Mouse (Mus musculus) limb, embryonic 11.5 days (tissue): ENCODE data around the gene Peli1. TPM values are rescaled to one million over a fixed set of nuclear protein-coding genes. Genes with fewer than 3 reads are reported as not detected.

ENCODE experiments used
- ATAC-seq: fragments of 200-750 bp; cut with Nextera tagmentation; 2 replicates; pipeline ENCODE4 v1.8.0; 2017; ENCODE audit warnings: low read depth; ENCODE audit not compliant: insufficient number of reproducible peaks, low FRiP score, low TSS enrichment
- DNase-seq: peaks from one replicate; pipeline ENCODE4 v3.0.0-alpha.2; 2015; ENCODE audit warnings: low spot score
- H3K27ac ChIP-seq: fragments of 300-500 bp; sonication (generic); replicated peaks from 2 replicates; pipeline ENCODE4 v1.5.1; 2014; ENCODE audit warnings: low read depth, mild to moderate bottlenecking, low read length
- H3K27me3 ChIP-seq: fragments of 300-500 bp; sonication (generic); 2 replicates; pipeline ENCODE4 v1.6.1; 2014; ENCODE audit warnings: mild to moderate bottlenecking, low read length, mixed read lengths; ENCODE audit not compliant: control insufficient read depth, insufficient read depth
- H3K36me3 ChIP-seq: fragments of 300-500 bp; sonication (generic); 2 replicates; pipeline ENCODE4 v1.6.1; 2014; ENCODE audit warnings: mild to moderate bottlenecking, low read length, moderate library complexity, mixed read lengths; ENCODE audit not compliant: control insufficient read depth, insufficient read depth
- H3K4me1 ChIP-seq: fragments of 300-500 bp; sonication (generic); 2 replicates; pipeline ENCODE4 v1.6.1; 2014; ENCODE audit warnings: low read length, mixed read lengths; ENCODE audit not compliant: control insufficient read depth, insufficient read depth
- H3K4me2 ChIP-seq: fragments of 300-500 bp; sonication (generic); 2 replicates; pipeline ENCODE4 v1.6.1; 2014; ENCODE audit warnings: low read depth, mild to moderate bottlenecking, moderate library complexity; ENCODE audit not compliant: severe bottlenecking
- H3K4me3 ChIP-seq: fragments of 300-500 bp; sonication (generic); 2 replicates; pipeline ENCODE4 v1.5.1; 2014; ENCODE audit warnings: low read depth, low read length
- H3K9ac ChIP-seq: fragments of 300-500 bp; sonication (generic); 2 replicates; pipeline ENCODE4 v1.6.1; 2014; ENCODE audit warnings: mild to moderate bottlenecking, low read length
- H3K9me3 ChIP-seq: fragments of 300-500 bp; sonication (generic); 2 replicates; pipeline ENCODE4 v1.6.1; 2016; ENCODE audit warnings: low read length; ENCODE audit not compliant: control insufficient read depth
- WGBS: fragments of 180-500 bp; shearing (Covaris S2); extraction: QIAGEN DNeasy Blood & Tissue Kit; methylation state at CpG from one replicate; pipeline ENCODE4 v1.1.7; 2014; 5-methylcytosine and 5-hydroxymethylcytosine counted together
- polyA plus RNA-seq: library from polyadenylated mRNA; unstranded; fragments of >200 nt; fragmentation: Nextera tagmentation; extraction: Ambion mirVana; gene quantifications from 2 replicates; pipeline ENCODE4 v1.2.1, GENCODE M21; 2014

Peli1 gene
- polyA plus RNA-seq = 75.6 and 78.9 TPM in 2 replicates

DNA sequence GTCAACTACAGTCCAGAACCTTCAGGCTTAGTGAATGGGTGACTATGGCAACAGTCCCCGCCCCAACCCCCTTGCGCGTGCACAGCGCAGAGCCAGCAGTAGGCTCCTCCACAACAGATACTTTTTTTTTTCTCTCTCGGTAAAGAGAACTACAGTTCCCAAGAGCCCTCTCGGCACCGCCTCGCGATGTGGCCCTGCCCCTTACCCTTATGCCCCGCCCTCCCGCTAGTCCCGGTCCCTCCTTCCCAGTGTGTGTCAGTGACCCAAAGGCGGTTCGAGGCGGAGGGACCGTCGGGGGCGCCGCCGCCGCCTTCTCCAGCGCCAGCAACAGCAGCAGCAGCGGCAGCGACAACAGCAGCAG, at the start of gene Peli1:
Peli1 (plus strand) TSS at position 225 of the 361 bp plus-strand sequence.
- DNase-seq (peak; percentile 97), ATAC-seq (peak; percentile 98)
- Histone ChIP-seq H3K27me3 (no peaks in the 10 kb centered on the region), H3K4me1 (0 out of 2 replicates have a peak, but pooled peaks cover 2% of the 10 kb centered on the region), H3K9ac (peak within 1 kb of the TSS; percentile 98), H3K27ac (peak within 1 kb of the TSS; percentile 98), H3K4me3 (peak within 1 kb of the TSS; percentile 72), H3K4me2 (peak within 1 kb of the TSS; percentile 41; the same call in 1 of the 2 replicates), H3K36me3 (no peaks in the 10 kb centered on the region), H3K9me3 (no peaks in the 10 kb centered on the region)
- 0% methylated on average over 24 of the region's 24 CpGs for WGBS

DNA sequence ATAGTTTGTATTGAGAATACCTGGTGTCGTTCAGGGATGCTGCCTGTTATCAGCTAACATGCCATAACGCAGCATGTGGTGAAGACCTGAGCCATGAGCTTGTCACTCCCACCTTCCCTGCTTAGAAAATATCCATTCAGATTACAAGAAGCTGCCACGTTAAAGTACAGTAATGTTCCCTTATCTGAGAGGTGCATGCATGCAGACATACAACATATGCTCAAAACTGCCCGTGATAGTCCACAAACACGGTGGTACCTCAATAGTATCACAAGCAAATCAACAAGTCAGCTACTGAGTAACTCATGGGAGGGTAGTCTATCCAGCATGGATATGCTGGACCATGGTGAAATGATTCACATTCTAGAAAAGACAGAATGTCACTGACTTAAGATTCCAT, 48.5 kb upstream of the Peli1 start:
- H3K27me3 ChIP-seq = no peaks in the 10 kb centered on the region
- H3K9me3 ChIP-seq = no peaks in the 10 kb centered on the region
- ATAC-seq (no peak), DNase-seq (no peak)
- no peaks in the 10 kb centered on the region for H3K4me1 ChIP-seq
- H3K4me2 ChIP-seq = no peak overlapping the region
- no peak overlapping the region for H3K27ac ChIP-seq
- WGBS = 87% methylated on average over 5 of the region's 5 CpGs
- no peak overlapping the region for H3K4me3 ChIP-seq
- H3K36me3 ChIP-seq = no peaks in the 10 kb centered on the region
- H3K9ac ChIP-seq = no peak overlapping the region

DNA sequence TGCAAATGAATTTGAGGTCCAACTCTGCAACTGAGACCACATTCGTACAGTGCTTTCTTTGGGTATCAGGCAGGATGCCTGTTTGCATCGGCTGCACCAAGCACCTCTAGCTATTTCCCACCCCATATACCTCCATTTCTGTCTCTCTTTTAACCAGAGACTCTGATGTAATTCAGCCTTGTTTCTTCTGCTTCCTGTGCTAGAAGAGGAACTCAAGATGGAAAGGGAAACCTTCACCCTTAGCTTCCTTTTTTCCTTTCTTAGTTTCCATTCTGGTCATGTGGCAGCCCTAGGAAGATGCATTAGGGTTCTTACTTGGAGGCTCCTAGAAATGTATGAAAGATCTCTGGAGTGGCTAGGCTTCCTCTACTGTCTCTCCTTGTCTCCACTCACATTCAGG, 44.9 kb upstream of the Peli1 start:
- no peak overlapping the region for H3K27ac ChIP-seq

DNA sequence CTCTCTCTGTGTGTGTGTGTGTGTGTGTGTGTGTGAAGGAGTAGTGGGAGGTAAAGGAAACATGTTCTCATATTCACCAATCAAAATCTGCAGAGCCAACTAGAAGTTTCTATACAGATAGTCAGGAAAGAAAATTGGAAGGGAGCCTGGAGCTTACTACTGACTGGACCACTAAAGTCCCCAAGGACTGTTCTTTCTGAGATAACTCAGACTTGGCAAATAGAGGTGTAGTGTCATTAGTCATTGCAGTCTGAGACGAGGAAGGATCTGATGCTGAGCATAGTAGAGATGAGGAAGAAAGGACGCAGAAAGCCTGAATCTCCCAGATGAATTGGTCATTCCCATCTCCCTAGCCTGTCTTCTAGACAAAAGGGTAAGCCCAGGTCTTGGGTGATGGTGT, 43.2 kb upstream of the Peli1 start:
- no peaks in the 10 kb centered on the region for H3K4me1 ChIP-seq
- no peak overlapping the region for H3K4me3 ChIP-seq
- H3K36me3 ChIP-seq = no peaks in the 10 kb centered on the region
- 81% methylated on average over 2 of the region's 2 CpGs for WGBS
- H3K9ac ChIP-seq = no peak overlapping the region
- H3K27me3 ChIP-seq = no peaks in the 10 kb centered on the region
- no peaks in the 10 kb centered on the region for H3K9me3 ChIP-seq
- no peak overlapping the region for H3K27ac ChIP-seq
- ATAC-seq = no peak
- no peak overlapping the region for H3K4me2 ChIP-seq
- no peak for DNase-seq

More for the DNA sequence above, 44.9 kb upstream of the Peli1 start:
- ATAC-seq (no peak), DNase-seq (no peak)
- no peak overlapping the region for H3K9ac ChIP-seq
- H3K4me2 ChIP-seq = no peak overlapping the region
- no peak overlapping the region for H3K4me3 ChIP-seq
- H3K9me3 ChIP-seq = no peaks in the 10 kb centered on the region
- WGBS = 88% methylated on average over 2 of the region's 2 CpGs
- H3K4me1 ChIP-seq = no peaks in the 10 kb centered on the region
- H3K36me3 ChIP-seq = no peaks in the 10 kb centered on the region
- no peaks in the 10 kb centered on the region for H3K27me3 ChIP-seq

DNA sequence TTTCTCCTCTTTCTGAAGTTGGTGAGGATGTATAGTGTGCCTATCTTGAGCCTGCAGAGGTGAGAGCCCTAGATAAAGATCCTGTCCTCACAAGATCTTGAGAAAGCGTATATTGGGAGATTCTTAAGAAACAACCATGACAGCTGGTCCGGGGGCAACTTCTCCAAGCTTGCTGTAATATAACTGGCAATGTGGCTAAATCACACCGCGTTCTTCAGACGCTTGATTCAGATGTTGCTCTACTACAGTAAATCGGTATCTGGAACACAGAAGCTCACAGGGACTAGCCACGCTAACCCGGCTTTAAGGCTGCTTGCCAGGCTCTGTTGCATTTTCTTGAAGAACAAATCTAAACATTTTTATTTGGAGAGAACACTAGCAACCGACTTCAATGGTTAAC, 39.4 kb upstream of the Peli1 start:
- Histone ChIP-seq H3K9ac (no peak overlapping the region), H3K4me2 (no peak overlapping the region), H3K36me3 (no peaks in the 10 kb centered on the region), H3K27ac (no peak overlapping the region), H3K4me1 (no peaks in the 10 kb centered on the region), H3K9me3 (no peaks in the 10 kb centered on the region), H3K27me3 (no peaks in the 10 kb centered on the region), H3K4me3 (no peak overlapping the region)
- 92% methylated on average over 9 of the region's 9 CpGs for WGBS
- DNase-seq (no peak), ATAC-seq (no peak)

DNA sequence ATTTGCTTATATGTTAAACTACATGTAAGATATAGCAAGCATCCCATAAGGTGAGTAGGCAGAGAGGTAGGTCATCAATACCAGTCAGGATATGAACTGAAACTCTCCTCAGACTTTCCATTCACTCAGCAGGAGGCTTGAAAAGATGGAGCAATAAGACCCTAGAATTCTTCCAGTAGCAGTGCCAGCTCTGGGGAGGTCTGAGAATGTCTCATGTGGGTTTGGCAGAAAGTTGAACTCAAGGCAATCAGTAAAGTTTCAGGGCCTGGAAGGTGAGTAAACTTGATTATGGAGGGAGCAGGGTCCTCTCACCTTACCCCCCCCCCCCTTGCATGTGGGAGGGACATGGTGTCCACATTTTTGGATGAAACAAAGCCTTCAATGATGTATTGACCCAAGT, 36.5 kb upstream of the Peli1 start:
- Histone ChIP-seq H3K27ac (no peak overlapping the region), H3K4me3 (no peak overlapping the region), H3K9ac (no peak overlapping the region), H3K4me1 (no peaks in the 10 kb centered on the region), H3K27me3 (no peaks in the 10 kb centered on the region), H3K4me2 (no peak overlapping the region), H3K36me3 (no peaks in the 10 kb centered on the region), H3K9me3 (no peaks in the 10 kb centered on the region)
- no peak for ATAC-seq
- DNase-seq = no peak

DNA sequence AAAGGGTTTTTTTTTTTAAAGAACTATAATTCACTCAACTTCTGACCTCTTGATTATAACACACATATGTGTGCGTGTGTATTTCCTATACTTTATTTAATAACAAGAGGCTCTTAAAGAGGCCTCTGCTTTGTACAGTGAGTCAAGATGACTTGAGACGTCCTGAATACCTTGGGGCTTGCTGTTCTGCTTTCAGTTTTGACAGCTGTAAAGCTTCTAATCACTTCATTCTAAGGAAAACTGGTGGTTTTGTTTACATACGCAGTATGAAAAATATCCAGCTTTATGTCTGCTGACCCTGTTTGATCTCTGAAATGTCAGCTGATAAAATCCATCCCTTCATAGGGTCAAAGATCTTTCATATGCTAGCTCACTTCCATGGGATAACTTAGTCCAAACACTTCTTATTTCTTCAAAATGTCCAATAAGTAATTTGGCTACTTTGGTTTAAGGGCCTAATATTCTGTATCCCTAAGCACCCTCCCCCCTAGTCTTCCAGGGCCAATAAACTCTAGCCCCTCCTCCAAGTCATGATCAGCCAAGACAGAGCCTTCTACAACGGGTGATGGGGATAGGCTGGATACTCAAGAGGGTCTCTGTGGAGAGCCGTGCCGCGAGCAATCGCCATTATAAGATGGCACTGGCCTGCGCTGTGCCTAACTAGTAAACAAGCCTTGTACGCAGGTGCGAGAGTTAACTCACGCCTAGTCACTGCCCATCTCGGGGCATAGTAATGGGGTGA, 34.8 kb upstream of the Peli1 start:
- Histone ChIP-seq H3K27ac (no peak overlapping the region), H3K4me1 (no peaks in the 10 kb centered on the region), H3K27me3 (no peaks in the 10 kb centered on the region), H3K9me3 (no peaks in the 10 kb centered on the region), H3K9ac (no peak overlapping the region), H3K4me2 (no peak overlapping the region), H3K4me3 (no peak overlapping the region), H3K36me3 (no peaks in the 10 kb centered on the region)
- WGBS = 87% methylated on average over 13 of the region's 13 CpGs
- DNase-seq (no peak), ATAC-seq (no peak)

DNA sequence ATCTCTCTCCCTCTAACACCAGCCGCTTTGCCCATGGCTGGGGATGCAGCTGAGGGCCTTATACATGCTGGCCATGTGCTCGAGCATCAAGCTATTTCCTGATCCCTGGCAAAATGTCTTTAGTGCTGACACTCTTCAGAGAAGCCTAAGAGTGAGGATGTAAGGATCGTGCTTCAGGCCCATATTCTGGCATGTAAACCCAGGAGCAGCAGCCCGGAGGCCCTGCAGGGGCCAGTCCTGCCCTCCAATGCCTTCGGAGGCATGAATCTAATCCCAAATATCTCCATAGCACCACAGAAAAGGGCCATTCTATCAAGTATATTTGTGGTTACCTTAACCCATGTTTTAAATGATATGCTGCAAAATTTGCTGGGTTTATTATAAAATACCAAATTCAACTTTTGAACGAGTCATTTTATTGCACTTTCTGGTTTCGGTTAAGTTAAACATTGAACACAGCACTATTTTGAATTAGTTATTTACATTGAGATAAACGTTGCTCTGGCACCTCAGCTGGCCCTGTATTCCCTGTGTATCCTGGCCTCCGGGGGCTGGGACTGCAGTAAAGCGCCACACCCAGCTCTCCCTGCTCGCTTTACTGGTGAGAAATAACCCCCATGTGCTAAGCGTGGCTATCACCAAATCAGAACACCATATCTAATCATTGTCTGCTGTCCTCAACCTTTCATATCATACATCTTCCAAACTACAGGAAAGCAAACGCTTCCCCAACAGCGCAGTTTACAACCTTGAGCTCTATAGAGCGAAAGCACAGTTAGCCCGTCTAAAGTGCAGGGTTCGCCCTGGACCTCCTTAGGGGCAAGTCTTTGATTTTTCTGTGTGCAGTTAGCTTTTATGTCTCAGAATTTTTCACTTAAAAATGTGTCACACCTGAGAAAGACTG, 33.3 kb upstream of the Peli1 start:
- no peak overlapping the region for H3K27ac ChIP-seq
- no peak overlapping the region for H3K9ac ChIP-seq
- H3K4me3 ChIP-seq = no peak overlapping the region
- 74% methylated on average over 17 of the region's 17 CpGs for WGBS
- no peaks in the 10 kb centered on the region for H3K36me3 ChIP-seq
- no peak for ATAC-seq
- no peak for DNase-seq
- no peaks in the 10 kb centered on the region for H3K9me3 ChIP-seq
- no peaks in the 10 kb centered on the region for H3K4me1 ChIP-seq
- no peak overlapping the region for H3K4me2 ChIP-seq
- H3K27me3 ChIP-seq = no peaks in the 10 kb centered on the region
